Mouse (Mus musculus): ENCODE measurements around the gene Tspan9. TPM values are rescaled to one million over a fixed set of nuclear protein-coding genes. Genes with fewer than 3 reads are reported as not detected.
A peak's percentile ranks its signal among the peaks of the same experiment; 100 is the strongest.

Tspan9 gene
- total and polyA plus RNA-seq, 2 experiments from 2014 or later: 105 to 332 TPM

GRCm38 (mm10) chr6:128020053-128020452 is 123.3 kb downstream of the Tspan9 start:
- Histone ChIP-seq H3K27ac (ENCODE audit: low read depth) (no peak overlapping the region), H3K4me1 (ENCODE audit: control insufficient read depth, insufficient read depth) (peaks cover 32% of the 10 kb centered on the region), H3K4me3 (ENCODE audit: low read depth, low read length) (no peak overlapping the region), H3K4me2 (ENCODE audit: low read depth, low read length) (no peak overlapping the region), H3K9ac (replicated peaks; ENCODE audit: low read depth, low read length) (no peak overlapping the region), H3K27me3 (ENCODE audit: control insufficient read depth, insufficient read depth, low read length) (no peaks in the 10 kb centered on the region), H3K36me3 (replicated peaks; ENCODE audit: control insufficient read depth, insufficient read depth, low read length) (peaks cover 15% of the 10 kb centered on the region), H3K9me3 (replicated peaks; ENCODE audit: control insufficient read depth, low read length) (no peaks in the 10 kb centered on the region)
- DNase-seq (ENCODE audit: low spot score) (no peak), ATAC-seq (ENCODE audit: insufficient read depth, low read depth) (no peak)
- no peak for TF ChIP-seq EP300 (IDR thresholded peaks at IDR 0.05; ENCODE audit: low read depth)
- TF ChIP-seq CTCF (IDR thresholded peaks at IDR 0.05; ENCODE audit: low read depth): no peak
- WGBS: 78% methylated on average over 4 of the region's 4 CpGs

GRCm38 (mm10) chr6:128019119-128019518 is 124.3 kb downstream of the Tspan9 start:
- DNase-seq (ENCODE audit: low spot score): no peak
- TF ChIP-seq EP300 (IDR thresholded peaks at IDR 0.05; ENCODE audit: low read depth): no peak
- TF ChIP-seq CTCF (IDR thresholded peaks at IDR 0.05; ENCODE audit: low read depth): no peak
- 81% methylated on average over 7 of the region's 7 CpGs for WGBS

GRCm38 (mm10) chr6:128015304-128015703 is 128.1 kb downstream of the Tspan9 start:
- 73% methylated on average over 7 of the region's 7 CpGs for WGBS
- Histone ChIP-seq H3K4me2 (ENCODE audit: low read depth, low read length) (no peak overlapping the region), H3K36me3 (replicated peaks; ENCODE audit: control insufficient read depth, insufficient read depth, low read length) (no peaks in the 10 kb centered on the region), H3K4me3 (ENCODE audit: low read depth, low read length) (no peak overlapping the region), H3K9ac (replicated peaks; ENCODE audit: low read depth, low read length) (no peak overlapping the region; the same call in 1 of the 2 replicates), H3K27me3 (ENCODE audit: control insufficient read depth, insufficient read depth, low read length) (no peaks in the 10 kb centered on the region), H3K9me3 (replicated peaks; ENCODE audit: control insufficient read depth, low read length) (no peaks in the 10 kb centered on the region), H3K27ac (ENCODE audit: low read depth) (no peak overlapping the region), H3K4me1 (ENCODE audit: control insufficient read depth, insufficient read depth) (peaks cover 18% of the 10 kb centered on the region)
- no peak for TF ChIP-seq CTCF (IDR thresholded peaks at IDR 0.05; ENCODE audit: low read depth)
- DNase-seq (ENCODE audit: low spot score) (no peak), ATAC-seq (ENCODE audit: insufficient read depth, low read depth) (no peak)

More at GRCm38 (mm10) chr6:128019119-128019518, 124.3 kb downstream of the Tspan9 start:
- H3K27ac ChIP-seq (ENCODE audit: low read depth): no peak overlapping the region
- peaks cover 32% of the 10 kb centered on the region for H3K4me1 ChIP-seq (ENCODE audit: control insufficient read depth, insufficient read depth)
- ATAC-seq (ENCODE audit: insufficient read depth, low read depth): no peak
- H3K27me3 ChIP-seq (ENCODE audit: control insufficient read depth, insufficient read depth, low read length): no peaks in the 10 kb centered on the region
- H3K4me3 ChIP-seq (ENCODE audit: low read depth, low read length): no peak overlapping the region
- peaks cover 8% of the 10 kb centered on the region for H3K36me3 ChIP-seq (replicated peaks; ENCODE audit: control insufficient read depth, insufficient read depth, low read length)
- no peak overlapping the region for H3K9ac ChIP-seq (replicated peaks; ENCODE audit: low read depth, low read length)
- H3K9me3 ChIP-seq (replicated peaks; ENCODE audit: control insufficient read depth, low read length): no peaks in the 10 kb centered on the region
- H3K4me2 ChIP-seq (ENCODE audit: low read depth, low read length): no peak overlapping the region

GRCm38 (mm10) chr6:128011781-128012180 is 131.6 kb downstream of the Tspan9 start:
- H3K9ac ChIP-seq (replicated peaks; ENCODE audit: low read depth, low read length): no peak overlapping the region
- no peak overlapping the region for H3K27ac ChIP-seq (ENCODE audit: low read depth)

GRCm38 (mm10) chr6:128011071-128011477 is 132.3 kb downstream of the Tspan9 start:
- 59% methylated on average over 12 of the region's 13 CpGs for WGBS
- peaks cover 39% of the 10 kb centered on the region for H3K4me1 ChIP-seq (ENCODE audit: control insufficient read depth, insufficient read depth)
- DNase-seq (ENCODE audit: low spot score) (peak; percentile 48), ATAC-seq (ENCODE audit: insufficient read depth, low read depth) (peak; percentile 31)
- no peaks in the 10 kb centered on the region for H3K9me3 ChIP-seq (replicated peaks; ENCODE audit: control insufficient read depth, low read length)
- no peak for TF ChIP-seq CTCF (IDR thresholded peaks at IDR 0.05; ENCODE audit: low read depth)
- no peak for TF ChIP-seq EP300 (IDR thresholded peaks at IDR 0.05; ENCODE audit: low read depth)
- H3K9ac ChIP-seq (replicated peaks; ENCODE audit: low read depth, low read length): no peak overlapping the region
- H3K27ac ChIP-seq (ENCODE audit: low read depth): 0 out of 2 replicates have a peak overlapping the region, but pooled peaks have one; percentile 9
- H3K4me3 ChIP-seq (ENCODE audit: low read depth, low read length): no peak overlapping the region
- no peaks in the 10 kb centered on the region for H3K36me3 ChIP-seq (replicated peaks; ENCODE audit: control insufficient read depth, insufficient read depth, low read length)
- no peak overlapping the region for H3K4me2 ChIP-seq (ENCODE audit: low read depth, low read length)
- H3K27me3 ChIP-seq (ENCODE audit: control insufficient read depth, insufficient read depth, low read length): no peaks in the 10 kb centered on the region

More at GRCm38 (mm10) chr6:128011781-128012180, 131.6 kb downstream of the Tspan9 start:
- 62% methylated on average over 17 of the region's 17 CpGs for WGBS
- H3K4me2 ChIP-seq (ENCODE audit: low read depth, low read length): no peak overlapping the region
- H3K36me3 ChIP-seq (replicated peaks; ENCODE audit: control insufficient read depth, insufficient read depth, low read length): no peaks in the 10 kb centered on the region
- no peak overlapping the region for H3K4me3 ChIP-seq (ENCODE audit: low read depth, low read length)
- no peak for DNase-seq (ENCODE audit: low spot score)
- peaks cover 34% of the 10 kb centered on the region for H3K4me1 ChIP-seq (ENCODE audit: control insufficient read depth, insufficient read depth)
- TF ChIP-seq EP300 (IDR thresholded peaks at IDR 0.05; ENCODE audit: low read depth) (no peak), CTCF (IDR thresholded peaks at IDR 0.05; ENCODE audit: low read depth) (no peak)
- H3K9me3 ChIP-seq (replicated peaks; ENCODE audit: control insufficient read depth, low read length): no peaks in the 10 kb centered on the region
- no peaks in the 10 kb centered on the region for H3K27me3 ChIP-seq (ENCODE audit: control insufficient read depth, insufficient read depth, low read length)
- no peak for ATAC-seq (ENCODE audit: insufficient read depth, low read depth)
